Mouse (Mus musculus) liver, adult 2 months (tissue): ENCODE measurements around the gene Ptp4a2.

ENCODE experiments used
- CTCF ChIP-seq: fragments of 200-500 bp; IDR thresholded peaks from 2 replicates; pipeline ENCODE4 v1.5.1; 2011; ENCODE audit warnings: low read depth, low read length, control low read depth
- POLR2A ChIP-seq: fragments of 200-500 bp; IDR thresholded peaks from 2 replicates; pipeline ENCODE4 v1.6.1; 2011; ENCODE audit warnings: low read length, control low read depth; ENCODE audit not compliant: insufficient read depth; ENCODE audit errors: extremely low read depth

DNA sequence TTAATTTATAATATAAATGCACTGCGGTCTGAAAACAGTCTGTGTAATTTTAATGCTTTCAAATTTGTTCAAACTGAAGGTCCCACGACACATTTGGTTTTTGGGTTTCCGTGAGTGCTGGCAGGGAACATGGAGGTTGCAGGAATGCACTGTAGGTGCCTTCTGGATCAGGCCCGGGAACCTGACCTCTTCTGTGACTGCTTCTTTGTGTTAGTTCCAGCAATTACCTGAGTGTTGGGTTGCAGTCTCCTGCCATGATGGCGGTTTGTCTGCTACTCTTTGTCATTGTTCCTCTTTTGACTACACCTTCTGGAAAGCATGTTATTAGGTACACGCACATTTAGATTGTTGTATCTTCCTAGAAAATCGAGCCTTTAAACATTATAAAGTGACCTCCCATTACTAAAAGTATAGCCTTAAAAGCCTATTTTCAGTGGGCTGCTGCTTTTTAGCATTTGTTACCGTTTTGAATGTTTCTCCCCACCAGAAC is 67.7 kb downstream of the Ptp4a2 start:
- no peak for TF ChIP-seq CTCF
- no peak for TF ChIP-seq POLR2A
